Mouse (Mus musculus): ENCODE measurements around the gene Bst2.

Bst2 gene

GRCm38 (mm10) chr8:71537028-71537867 lies at the start of gene Bst2:
Bst2 (minus strand) TSS chr8:71537456.
- DNase-seq (ENCODE audit: low read depth, low spot score): peak; percentile 28

GRCm38 (mm10) chr8:71586891-71587290 lies 49.6 kb upstream of the Bst2 start:
- DNase-seq (ENCODE audit: low read depth, low spot score): no peak

GRCm38 (mm10) chr8:71580201-71580600 lies 42.9 kb upstream of the Bst2 start:
- no peak for DNase-seq (ENCODE audit: low read depth, low spot score)

DNA sequence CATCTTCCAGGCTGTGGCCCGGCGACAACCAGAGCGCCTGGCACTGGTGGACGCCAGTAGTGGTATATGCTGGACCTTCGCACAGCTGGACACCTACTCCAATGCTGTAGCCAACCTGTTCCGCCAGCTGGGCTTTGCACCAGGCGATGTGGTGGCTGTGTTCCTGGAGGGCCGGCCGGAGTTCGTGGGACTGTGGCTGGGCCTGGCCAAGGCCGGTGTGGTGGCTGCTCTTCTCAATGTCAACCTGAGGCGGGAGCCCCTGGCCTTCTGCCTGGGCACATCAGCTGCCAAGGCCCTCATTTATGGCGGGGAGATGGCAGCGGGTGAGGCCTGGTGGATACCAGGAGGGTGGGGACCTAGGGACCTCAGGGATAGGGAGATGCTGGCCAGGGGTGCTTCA lies 42.2 kb upstream of the Bst2 start:
- DNase-seq (ENCODE audit: low read depth, low spot score): no peak

DNA sequence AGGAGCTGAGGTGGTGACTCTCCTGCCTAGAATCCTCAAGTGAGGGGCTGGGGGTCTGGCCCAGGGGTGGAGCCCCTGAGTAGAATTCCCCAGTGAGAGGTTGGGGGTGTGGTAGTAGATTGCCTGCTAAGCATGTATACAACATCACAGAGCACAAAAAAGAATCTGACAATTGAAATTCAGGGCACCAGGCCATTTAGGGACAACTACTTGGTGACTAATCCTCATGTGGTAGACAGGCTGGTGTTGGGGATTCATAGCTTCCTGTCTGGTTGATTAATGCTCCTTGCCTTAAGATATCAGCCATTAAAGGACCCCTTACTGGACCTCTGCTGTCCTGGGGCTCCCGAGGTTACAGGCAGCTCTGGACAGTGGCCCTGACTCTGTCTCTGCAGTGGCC lies 41.8 kb upstream of the Bst2 start:
- no peak for DNase-seq (ENCODE audit: low read depth, low spot score)

DNA sequence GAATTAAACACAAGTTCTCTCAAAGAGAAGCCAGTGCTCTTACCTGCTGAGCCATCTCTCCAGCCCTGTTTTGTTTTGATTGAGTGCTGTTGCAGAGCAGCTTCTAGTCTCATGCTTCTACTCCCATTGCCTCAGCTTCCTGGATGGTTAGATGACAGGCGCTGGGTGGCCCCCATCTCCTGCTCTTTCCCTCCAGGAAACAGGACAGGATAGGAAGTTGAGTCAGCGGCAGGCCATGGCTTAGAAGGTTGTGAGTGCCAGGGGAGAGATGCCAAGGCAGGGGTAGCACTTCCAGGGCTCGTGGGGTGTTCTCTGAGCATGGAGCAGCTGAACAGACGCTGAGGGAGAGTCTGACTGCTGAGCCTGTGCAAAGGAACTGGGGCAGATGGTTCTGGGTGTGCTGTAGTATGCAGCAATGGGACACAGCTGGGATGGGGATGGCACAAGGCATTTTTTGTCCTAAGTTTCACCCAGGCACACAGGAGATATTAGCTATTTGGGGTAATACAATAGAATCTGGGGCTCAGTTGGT lies 40.7 kb upstream of the Bst2 start:
- no peak for DNase-seq (ENCODE audit: low read depth, low spot score)

GRCm38 (mm10) chr8:71575020-71575419 lies 37.8 kb upstream of the Bst2 start:
- no peak for DNase-seq (ENCODE audit: low read depth, low spot score)

DNA sequence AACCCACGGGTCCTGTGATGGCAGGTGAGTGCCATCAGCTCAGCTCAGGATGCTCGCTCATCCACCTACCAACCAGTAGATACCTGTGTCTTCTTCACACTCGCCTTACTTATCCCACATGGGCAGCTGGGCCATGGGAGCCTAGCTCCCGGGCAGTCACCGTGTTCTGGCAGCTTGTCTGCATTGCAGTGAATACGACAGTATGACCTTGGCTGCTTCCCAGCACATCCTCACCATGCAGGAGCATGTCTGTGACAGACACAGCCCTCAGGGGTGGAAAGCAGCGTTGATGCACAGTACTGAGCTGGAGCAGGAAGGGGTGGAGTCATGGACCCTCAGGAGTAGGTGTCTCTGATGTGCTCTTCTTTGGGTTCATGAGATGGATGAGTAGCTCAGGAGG lies 37.2 kb upstream of the Bst2 start:
- no peak for DNase-seq (ENCODE audit: low read depth, low spot score)

- DNase-seq (ENCODE audit: low read depth, low spot score): no peak
Measured at GRCm38 (mm10) chr8:71572847-71573633, 35.8 kb upstream of the Bst2 start.

GRCm38 (mm10) chr8:71572077-71572476 lies 34.8 kb upstream of the Bst2 start:
- DNase-seq (ENCODE audit: low read depth, low spot score): no peak

DNA sequence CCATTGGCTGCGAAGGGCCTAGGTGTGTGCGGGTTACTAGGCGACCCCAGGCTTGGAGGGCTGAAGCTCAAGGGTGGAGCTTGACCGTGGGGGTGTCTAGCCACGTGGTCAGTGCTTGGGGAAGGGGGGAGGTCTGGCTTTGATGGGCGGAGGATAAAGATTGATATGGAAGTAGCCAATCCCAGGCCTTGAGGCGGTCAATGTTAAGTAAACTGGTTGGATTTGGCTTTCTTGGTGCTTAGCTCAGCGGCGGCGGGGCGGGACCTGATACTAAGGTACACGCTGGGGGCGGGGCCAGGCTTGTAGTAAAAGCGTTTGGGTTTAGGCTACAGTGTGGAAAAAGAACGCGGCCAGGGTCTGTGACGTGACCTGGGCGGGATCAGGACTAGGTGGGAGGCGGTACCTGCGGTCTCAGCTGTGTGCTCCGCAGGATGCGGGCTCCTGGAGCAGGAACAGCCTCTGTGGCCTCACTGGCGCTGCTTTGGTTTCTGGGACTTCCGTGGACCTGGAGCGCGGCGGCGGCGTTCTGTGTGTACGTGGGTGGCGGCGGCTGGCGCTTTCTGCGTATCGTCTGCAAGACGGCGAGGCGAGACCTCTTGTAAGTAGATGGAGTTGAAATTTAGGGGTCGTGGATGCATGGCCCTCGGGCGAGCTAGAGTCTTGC lies 33.2 kb upstream of the Bst2 start:
- DNase-seq (ENCODE audit: low read depth, low spot score): peak; percentile 86

DNA sequence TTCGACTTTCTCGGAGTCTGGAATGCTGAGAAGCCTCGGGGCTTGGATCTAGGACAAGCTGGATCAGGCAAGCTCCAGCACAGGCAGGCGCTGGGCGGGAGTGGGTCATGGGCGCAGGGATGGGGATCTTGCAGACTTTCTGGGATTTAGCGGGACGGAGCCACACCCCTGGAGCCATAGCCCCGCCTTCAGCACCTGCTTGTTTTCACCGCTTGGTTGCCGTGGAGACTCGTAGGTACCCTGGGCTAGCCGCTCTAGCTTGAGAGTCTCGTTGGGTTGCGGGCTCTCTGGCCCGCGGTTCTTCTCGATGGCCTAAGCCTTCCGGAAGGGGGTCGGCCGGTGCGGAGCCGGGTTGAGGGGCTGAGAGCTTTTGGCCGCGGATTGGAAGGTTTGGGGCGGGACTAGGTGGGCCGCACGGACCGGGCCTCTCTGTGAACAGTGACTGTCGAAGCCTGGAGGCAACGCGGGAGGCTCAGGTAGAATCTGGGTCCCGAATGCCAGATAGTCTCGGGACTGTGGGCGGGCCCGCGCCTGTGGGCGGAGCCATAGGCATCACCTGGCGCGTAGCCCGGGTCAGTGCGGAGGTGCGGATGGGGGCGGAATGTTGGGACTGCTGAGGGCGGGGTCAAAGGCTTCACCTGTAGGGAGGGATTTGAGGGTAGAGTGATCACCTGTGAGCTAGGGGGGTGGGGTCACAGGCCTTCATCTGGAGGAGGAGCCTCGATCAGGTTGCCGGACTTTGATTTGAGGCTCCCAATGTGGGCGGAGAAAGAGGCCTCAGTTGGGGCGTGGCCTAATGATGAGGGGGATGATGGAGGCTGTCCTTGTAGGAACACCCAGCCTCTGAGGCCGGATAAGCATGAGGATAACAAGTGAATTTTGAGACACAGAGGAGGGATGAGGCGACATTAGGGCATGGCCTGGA lies 32.4 kb upstream of the Bst2 start:
- DNase-seq (ENCODE audit: low read depth, low spot score): peak; percentile 93

GRCm38 (mm10) chr8:71568941-71569340 lies 31.7 kb upstream of the Bst2 start:
- DNase-seq (ENCODE audit: low read depth, low spot score): no peak

- no peak for DNase-seq (ENCODE audit: low read depth, low spot score)
Measured at GRCm38 (mm10) chr8:71568387-71568937, 31.2 kb upstream of the Bst2 start, which contains the start of gene Slc27a1. Slc27a1 (plus strand) TSS chr8:71568882.

- DNase-seq (ENCODE audit: low read depth, low spot score): no peak
Measured at GRCm38 (mm10) chr8:71567587-71567986, 30.3 kb upstream of the Bst2 start.

DNA sequence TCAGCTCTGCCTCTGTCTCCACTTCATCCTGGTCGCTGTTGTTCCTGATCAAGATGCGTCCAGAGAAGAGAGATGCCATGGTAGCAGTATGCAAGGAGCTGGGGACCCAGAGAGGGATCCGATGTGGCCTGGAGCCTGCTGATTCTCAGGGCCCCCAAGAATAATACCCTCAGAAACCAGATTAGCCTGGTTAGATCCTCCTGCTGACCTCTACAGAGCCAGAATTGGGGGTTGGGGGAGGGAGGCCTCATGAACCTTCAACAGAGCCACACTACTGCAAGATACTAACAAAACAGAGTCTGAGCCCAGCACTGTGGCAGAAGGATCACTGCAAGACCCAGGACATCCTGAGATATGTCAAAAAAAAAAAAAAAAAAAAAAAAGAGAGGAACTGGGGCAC lies 29.2 kb upstream of the Bst2 start, which contains the start of gene Nxnl1:
Gene Nxnl1, minus strand, starts transcription at position 101 of the 400 bp plus-strand sequence.
- DNase-seq (ENCODE audit: low read depth, low spot score): peak; percentile 71

DNA sequence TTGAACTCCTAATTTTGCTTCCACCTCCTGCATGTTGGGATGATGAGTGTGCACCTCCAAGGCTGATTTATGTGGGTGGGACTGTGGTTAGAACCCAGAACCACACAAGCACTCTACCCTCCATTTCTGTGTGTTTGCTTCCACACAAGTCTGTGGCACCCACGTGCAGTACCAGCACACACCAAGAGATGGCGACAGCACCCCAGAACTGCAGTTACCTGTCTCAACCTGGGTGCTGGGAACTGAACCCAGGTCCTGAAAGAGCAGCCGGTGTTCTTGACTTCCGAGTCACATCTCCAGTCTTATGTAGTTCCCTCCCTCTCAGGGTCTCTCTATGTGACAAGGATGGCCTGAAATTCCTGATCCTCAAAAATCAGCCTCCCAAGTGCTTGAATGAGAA lies 26.7 kb upstream of the Bst2 start:
- no peak for DNase-seq (ENCODE audit: low read depth, low spot score)

DNA sequence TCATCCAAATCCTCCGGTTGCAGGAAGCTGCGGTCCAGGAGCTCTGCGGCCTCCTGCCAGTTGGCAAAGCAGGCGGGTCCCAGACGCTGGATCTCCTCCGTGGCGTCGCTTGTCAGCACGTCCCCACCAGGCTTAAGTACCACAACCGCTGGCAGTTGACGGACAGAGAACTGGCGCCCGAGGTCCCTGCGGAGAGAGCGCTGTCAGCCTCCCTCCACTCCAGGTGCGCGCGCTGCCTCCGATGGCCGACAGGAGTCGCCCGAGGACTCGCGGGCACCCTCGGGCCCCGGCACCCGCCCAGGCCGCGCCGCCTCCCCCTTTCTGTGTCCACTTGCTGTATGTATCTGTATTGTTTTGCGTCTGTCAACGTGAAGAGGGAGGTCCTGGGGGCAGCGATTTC lies 25.5 kb upstream of the Bst2 start:
- peak; percentile 60 for DNase-seq (ENCODE audit: low read depth, low spot score)

GRCm38 (mm10) chr8:71561401-71561800 lies 24.1 kb upstream of the Bst2 start:
- no peak for DNase-seq (ENCODE audit: low read depth, low spot score)

DNA sequence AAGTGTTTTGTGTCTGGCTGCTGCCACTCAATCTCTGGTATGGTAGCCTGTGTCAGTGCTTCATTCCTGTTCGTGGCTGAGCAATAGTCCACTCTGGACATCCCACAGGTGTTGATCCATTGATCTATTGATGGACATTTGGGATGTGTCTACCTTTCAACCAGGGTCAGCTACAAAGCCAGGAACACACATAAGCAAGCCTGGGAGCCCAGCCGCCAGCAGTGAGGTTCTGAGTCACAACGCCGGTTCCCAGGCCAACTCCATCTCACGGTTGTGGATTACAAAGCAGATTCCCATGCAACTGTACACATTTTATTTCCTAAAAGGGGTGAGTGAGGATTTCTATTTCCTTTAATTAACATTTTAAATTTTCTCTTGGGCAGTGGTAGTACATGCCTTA lies 23.5 kb upstream of the Bst2 start:
- no peak for DNase-seq (ENCODE audit: low read depth, low spot score)

- DNase-seq (ENCODE audit: low read depth, low spot score): no peak
Measured at GRCm38 (mm10) chr8:71560071-71560470, 22.8 kb upstream of the Bst2 start.

All from retina, adult 2 months (tissue).